Mouse (Mus musculus): ENCODE measurements around the gene Tbc1d16.
A peak's percentile ranks its signal among the peaks of the same experiment; 100 is the strongest.

The Tbc1d16 gene

GRCm38 (mm10) chr11:119205738-119206137 lies 22.6 kb downstream of the Tbc1d16 start:
- peak; percentile 40 for DNase-seq

GRCm38 (mm10) chr11:119203423-119203822 lies 24.9 kb downstream of the Tbc1d16 start:
- peak; percentile 64 for DNase-seq

- DNase-seq: no peak
Measured at GRCm38 (mm10) chr11:119199233-119199601, 29.1 kb downstream of the Tbc1d16 start.

GRCm38 (mm10) chr11:119198564-119199232 lies 29.6 kb downstream of the Tbc1d16 start:
- DNase-seq: peak; percentile 78

GRCm38 (mm10) chr11:119197618-119198563 lies 30.4 kb downstream of the Tbc1d16 start:
- no peak for DNase-seq

- no peak for DNase-seq
Measured at GRCm38 (mm10) chr11:119192605-119193004, 35.7 kb downstream of the Tbc1d16 start.

GRCm38 (mm10) chr11:119192176-119192575 lies 36.1 kb downstream of the Tbc1d16 start:
- no peak for DNase-seq

GRCm38 (mm10) chr11:119191606-119192081 lies 36.7 kb downstream of the Tbc1d16 start:
- no peak for DNase-seq

- DNase-seq: peak; percentile 83
Measured at GRCm38 (mm10) chr11:119190498-119190897, 37.8 kb downstream of the Tbc1d16 start.

GRCm38 (mm10) chr11:119189319-119189718 lies 39.0 kb downstream of the Tbc1d16 start:
- DNase-seq: no peak

GRCm38 (mm10) chr11:119188389-119188788 lies 39.9 kb downstream of the Tbc1d16 start:
- no peak for DNase-seq

GRCm38 (mm10) chr11:119187800-119188197 lies 40.5 kb downstream of the Tbc1d16 start:
- DNase-seq: no peak

- DNase-seq: peak; percentile 90
Measured at GRCm38 (mm10) chr11:119186989-119187799, 41.1 kb downstream of the Tbc1d16 start.

- DNase-seq: no peak
Measured at GRCm38 (mm10) chr11:119186381-119186780, 41.9 kb downstream of the Tbc1d16 start.

GRCm38 (mm10) chr11:119183684-119184310 lies 44.5 kb downstream of the Tbc1d16 start:
- DNase-seq: peak; percentile 32

GRCm38 (mm10) chr11:119181861-119182395 lies 46.4 kb downstream of the Tbc1d16 start:
- no peak for DNase-seq

- no peak for DNase-seq
Measured at GRCm38 (mm10) chr11:119180824-119181582, 47.3 kb downstream of the Tbc1d16 start.

GRCm38 (mm10) chr11:119178317-119178716 lies 50.0 kb downstream of the Tbc1d16 start:
- no peak for DNase-seq

GRCm38 (mm10) chr11:119176389-119177179 lies 51.7 kb downstream of the Tbc1d16 start:
- DNase-seq: no peak

GRCm38 (mm10) chr11:119171588-119171987 lies 56.7 kb downstream of the Tbc1d16 start:
- no peak for DNase-seq

Data from thymus, postnatal 4 days (tissue).